Mouse (Mus musculus): ENCODE results near the gene Ddc. TPM values are rescaled to one million over a fixed set of nuclear protein-coding genes. Genes with fewer than 3 reads are reported as not detected.

Gene Ddc
- total RNA-seq, 2 experiments from 2014 or later, result not detected

DNA sequence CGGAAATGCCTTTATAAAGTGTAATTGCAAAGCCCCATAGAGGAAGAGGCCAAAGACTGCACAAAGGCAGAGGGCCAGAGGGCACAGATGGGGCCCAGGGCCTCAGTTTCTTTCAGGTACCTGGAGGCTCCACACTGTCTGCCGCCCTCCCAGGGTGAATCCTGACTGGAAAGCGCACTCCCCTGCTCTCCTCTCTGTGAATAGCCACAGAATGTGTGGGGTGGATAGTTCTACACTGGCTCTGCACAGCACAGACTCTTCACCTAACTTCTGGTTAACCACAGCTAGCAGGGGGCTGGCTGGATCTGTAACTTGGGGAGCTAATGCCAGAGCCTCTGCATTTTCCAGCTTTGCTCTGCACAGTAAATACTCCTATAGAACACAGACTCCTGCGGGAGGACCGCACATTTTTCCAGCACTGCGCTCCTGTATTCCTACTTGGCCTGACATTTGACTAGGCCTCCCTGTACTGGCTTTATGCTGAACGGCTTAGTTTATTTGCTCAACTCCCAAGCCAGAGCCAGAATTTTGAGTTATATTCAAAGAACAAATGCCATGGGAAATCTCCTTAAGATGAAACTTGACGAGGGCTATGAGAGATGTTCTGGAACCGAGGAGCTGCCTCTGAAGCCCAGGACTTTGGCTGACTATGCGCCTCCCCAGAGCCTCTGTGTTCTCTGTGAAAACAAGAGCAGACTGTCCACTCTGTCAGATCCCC, 18.8 kb downstream of the Ddc start:
- peak; percentile 43 for ATAC-seq (replicated peaks; ENCODE audit: poor library complexity)

- peak; percentile 21 for ATAC-seq (replicated peaks; ENCODE audit: poor library complexity)
Measured at GRCm38 (mm10) chr11:11878278-11878980, 19.5 kb downstream of the Ddc start.

DNA sequence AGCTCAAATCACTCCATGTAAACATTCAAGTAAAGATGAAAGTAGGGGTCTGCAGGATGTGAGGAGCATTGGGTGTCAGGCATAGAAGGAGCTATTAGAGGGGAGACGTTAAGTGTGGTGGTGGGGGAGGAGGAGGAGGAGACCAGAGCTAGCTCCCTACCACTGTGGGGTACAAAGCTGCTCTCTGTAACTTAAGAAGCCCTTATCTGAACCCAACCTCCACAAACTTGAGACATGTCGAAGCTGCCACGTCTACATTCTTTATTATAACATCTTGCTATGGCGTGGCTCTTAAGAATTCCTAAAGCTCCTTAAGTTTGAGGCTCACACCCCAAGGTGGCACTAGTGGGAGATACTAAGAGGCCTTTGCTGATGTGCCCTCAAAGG, 20.1 kb downstream of the Ddc start:
- ATAC-seq (replicated peaks; ENCODE audit: poor library complexity), result no peak

- ATAC-seq (replicated peaks; ENCODE audit: poor library complexity), result peak; percentile 38
Measured at GRCm38 (mm10) chr11:11876366-11876765, 21.6 kb downstream of the Ddc start.

- no peak for ATAC-seq (replicated peaks; ENCODE audit: poor library complexity)
Measured at GRCm38 (mm10) chr11:11875230-11875629, 22.7 kb downstream of the Ddc start.

DNA sequence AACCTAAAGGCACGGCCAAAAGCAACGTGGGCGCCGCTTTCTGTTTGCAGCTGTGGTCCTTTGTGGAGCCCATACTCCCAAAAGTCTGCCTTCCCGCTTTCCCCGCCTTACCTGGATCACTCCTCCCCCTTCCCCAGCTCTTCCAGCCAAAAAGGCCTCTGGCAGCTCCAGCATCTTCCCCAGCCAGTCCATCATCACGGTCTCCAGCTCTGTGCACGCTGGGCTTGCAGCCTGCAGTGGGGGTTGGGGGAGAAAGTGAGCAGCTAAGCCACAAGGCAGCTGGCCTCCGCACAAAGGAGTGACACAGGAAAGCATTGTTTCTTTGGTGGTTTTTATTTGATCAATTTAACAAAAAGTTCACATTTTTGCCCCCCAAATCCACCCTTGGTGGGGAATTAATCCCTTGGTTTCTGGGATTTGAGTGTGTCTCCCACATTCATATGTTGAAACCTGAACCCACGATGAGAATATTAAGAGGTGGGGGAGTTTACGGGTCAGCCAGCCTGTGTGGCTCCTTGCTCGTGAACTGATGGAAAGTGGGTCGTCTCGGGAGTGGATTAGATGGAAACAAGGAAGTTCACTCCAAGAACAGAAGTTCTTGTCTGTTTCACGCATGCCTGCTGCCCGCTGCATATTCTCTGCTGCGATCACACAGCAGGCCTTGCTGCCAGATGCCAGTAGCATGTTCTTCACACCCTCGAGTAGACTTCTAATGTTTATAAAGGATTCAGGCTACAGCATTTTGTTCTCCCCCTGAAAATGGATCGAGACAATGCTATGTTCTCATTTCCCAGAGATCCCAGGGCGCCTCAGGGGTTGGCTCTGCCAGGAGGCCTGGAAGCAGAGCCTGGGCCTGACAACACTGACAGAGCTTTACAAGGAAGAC, 24.7 kb downstream of the Ddc start:
- ATAC-seq (replicated peaks; ENCODE audit: poor library complexity), result no peak

DNA sequence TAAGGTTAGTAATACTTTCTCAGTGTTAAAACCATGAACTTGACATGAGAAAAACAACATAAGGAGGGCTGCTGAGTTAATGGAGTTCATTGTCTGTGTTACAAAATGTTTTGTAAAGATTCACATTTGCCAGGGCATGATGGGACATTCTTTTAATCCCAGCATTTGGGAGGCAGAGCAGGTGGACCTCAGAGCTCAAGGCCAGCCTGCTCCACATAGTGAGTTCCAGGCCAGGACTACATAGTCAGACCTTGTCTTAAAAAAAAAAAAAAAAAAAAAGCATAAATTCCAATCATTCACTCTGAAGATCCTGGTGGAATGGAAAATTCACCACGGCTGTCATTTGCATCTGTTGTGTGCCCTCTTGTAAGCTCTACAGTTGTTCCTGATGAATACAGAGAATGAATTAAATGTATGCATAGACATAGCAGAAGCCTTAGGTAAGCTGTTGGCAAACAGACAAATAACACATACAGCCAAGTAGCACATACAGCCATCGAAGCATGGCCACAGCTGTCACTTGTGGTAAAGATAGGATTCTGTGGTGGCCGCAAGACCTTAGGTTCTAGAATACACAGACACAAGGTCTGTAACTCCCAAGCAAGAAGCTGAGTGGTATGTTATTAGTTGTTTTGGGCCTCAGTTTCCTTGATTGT, 25.7 kb downstream of the Ddc start:
- ATAC-seq (replicated peaks; ENCODE audit: poor library complexity), result peak; percentile 67

GRCm38 (mm10) chr11:11871197-11871813, 26.6 kb downstream of the Ddc start:
- ATAC-seq (replicated peaks; ENCODE audit: poor library complexity), result no peak

GRCm38 (mm10) chr11:11867971-11868481, 29.9 kb downstream of the Ddc start:
- no peak for ATAC-seq (replicated peaks; ENCODE audit: poor library complexity)

GRCm38 (mm10) chr11:11866696-11867095, 31.2 kb downstream of the Ddc start:
- ATAC-seq (replicated peaks; ENCODE audit: poor library complexity), result no peak

DNA sequence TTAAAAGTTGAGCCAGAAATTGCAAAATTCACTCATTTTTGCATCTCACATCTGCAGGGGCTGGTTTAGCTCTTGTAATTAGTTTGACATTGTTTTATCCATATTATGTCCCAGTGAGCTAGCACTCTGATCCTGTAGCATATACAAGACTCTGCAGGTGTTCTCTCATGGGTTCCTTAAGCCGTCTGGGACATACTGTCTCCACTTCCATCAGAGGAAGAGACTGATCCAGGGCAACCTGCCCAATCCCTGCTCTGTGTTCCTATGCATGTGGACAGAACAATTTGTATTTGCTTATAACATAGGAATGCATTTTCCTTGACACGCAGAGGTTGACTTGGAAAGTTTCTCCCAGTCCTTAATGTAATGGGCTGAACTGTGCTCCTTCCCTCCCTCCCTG, 32.8 kb downstream of the Ddc start:
- ATAC-seq (replicated peaks; ENCODE audit: poor library complexity), result no peak

- no peak for ATAC-seq (replicated peaks; ENCODE audit: poor library complexity)
Measured at GRCm38 (mm10) chr11:11864446-11865101, 33.4 kb downstream of the Ddc start.

- no peak for ATAC-seq (replicated peaks; ENCODE audit: poor library complexity)
Measured at GRCm38 (mm10) chr11:11862502-11862901, 35.4 kb downstream of the Ddc start.

GRCm38 (mm10) chr11:11856959-11857358, 41.0 kb downstream of the Ddc start:
- no peak for ATAC-seq (replicated peaks; ENCODE audit: poor library complexity)

GRCm38 (mm10) chr11:11855685-11856131, 42.2 kb downstream of the Ddc start:
- no peak for ATAC-seq (replicated peaks; ENCODE audit: poor library complexity)

DNA sequence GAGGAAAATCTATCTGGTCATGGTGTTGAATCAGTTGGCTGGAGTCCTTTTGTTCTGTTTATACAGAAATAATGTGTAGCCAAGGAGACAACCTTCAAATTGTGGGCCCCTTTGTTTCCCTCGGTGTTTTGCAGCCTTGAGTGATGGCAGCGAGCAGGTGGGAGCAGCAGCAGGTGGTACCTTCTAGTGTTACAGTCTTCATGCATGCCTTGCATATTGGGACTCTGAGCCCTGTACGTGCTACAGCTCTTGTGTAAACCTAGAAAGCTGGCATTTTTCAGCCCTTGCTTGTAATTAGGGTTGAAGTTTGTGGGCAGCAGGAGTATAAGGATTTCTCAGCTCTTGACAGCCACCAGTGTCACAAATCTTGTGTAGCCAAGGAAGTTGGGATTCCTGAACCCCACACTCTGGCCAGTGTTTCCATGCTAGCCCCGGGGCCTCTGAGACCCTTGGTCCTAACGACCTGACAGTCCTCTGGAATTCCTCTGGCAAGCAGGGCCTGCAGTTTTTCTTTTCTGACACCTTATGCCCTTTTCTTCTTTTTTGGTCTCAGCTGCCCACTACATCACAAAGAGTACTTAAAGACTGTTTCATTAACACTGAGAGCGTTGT, 42.8 kb downstream of the Ddc start:
- no peak for ATAC-seq (replicated peaks; ENCODE audit: poor library complexity)

- ATAC-seq (replicated peaks; ENCODE audit: poor library complexity), result no peak
Measured at GRCm38 (mm10) chr11:11853731-11854461, 44.0 kb downstream of the Ddc start.

DNA sequence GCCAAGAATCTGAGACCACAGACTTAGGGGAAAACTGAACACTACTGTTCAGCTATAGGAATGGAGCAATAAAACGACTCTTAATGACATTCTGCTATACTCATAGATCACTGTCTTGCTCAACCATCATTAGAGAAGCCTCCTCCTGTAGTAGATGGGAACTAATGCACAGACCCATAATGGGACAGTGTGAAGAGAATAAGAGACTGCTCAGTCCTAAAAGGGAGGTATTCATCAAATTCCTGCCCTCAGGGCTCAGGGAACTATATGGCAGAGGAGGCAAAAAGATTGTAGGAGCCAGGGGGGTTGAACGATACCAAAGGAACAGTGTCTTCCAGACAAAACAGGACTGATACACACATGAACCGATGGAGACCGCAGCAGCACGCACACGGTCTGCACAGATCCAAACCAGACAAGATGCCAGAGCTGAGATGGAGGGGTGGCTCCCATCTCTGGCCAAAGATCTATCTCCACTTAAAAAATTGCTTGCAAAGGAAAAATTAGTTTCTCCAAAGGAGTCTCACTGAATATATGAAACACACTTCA, 45.9 kb downstream of the Ddc start:
- no peak for ATAC-seq (replicated peaks; ENCODE audit: poor library complexity)
